In genomic region chr19:53362967-53363366, GRCm38 (mm10) we compare ENCODE assay signal across 10 mouse cellular contexts. TPM values are rescaled to one million over a fixed set of nuclear protein-coding genes. Genes with fewer than 3 reads are reported as not detected.
DNase-seq lines count a peak whose midpoint lies in the region; ATAC-seq and TF ChIP-seq lines count a peak whose summit lies in the region.
"Had no signal": no experiment of that assay in that cellular context is flagged by ENCODE, and none has a peak within 500 bp of the region (broad histone marks: within the 10 kb centered on the region; RNA-seq: fewer than 3 reads in every experiment).

No protein-coding gene starts in this region.

- peak; percentile 7 to 43 for DNase-seq in CD8-positive naive resting alpha-beta T cell, adult 2 months (ENCODE audit: low read depth in 2 of 2, low spot score in 2 of 2)
- DNase-seq in liver, embryonic 14.5 days (ENCODE audit: low read depth in 3 of 3, low spot score in 3 of 3), result peak; percentile 22 to 31 (median 30)
- peak; percentile 56 for DNase-seq in thymus, postnatal 36 days
- DNase-seq in urinary bladder, postnatal 4 days (ENCODE audit: low spot score in 2 of 2), result no peak
- DNase-seq in frontal cortex, postnatal 36 days (ENCODE audit: low spot score in 2 of 2), result no peak

- TF ChIP-seq EP300 in liver, embryonic 14.5 days (IDR thresholded peaks at IDR 0.05; ENCODE audit: low read depth), result no peak

- H3K4me3 ChIP-seq in intestine, postnatal 0 days (ENCODE audit: low read depth, low read length), result no peak overlapping the region
- no peak overlapping the region for H3K4me3 ChIP-seq in intestine, embryonic 16.5 days (ENCODE audit: low read length)
- no peak overlapping the region for H3K4me3 ChIP-seq in bone marrow, adult 2 months (replicated peaks; ENCODE audit: control insufficient read depth, low read depth, low read length)
- H3K4me3 ChIP-seq in liver, embryonic 14.5 days (ENCODE audit: insufficient read depth in 1 of 2, low read depth in 2 of 2, low read length in 2 of 2), result no peak overlapping the region
- H3K4me3 ChIP-seq: lung, embryonic 15.5 days had no signal

- no peaks in the 10 kb centered on the region for H3K9me3 ChIP-seq in intestine, postnatal 0 days (ENCODE audit: control insufficient read depth)
- no peaks in the 10 kb centered on the region for H3K9me3 ChIP-seq in intestine, embryonic 16.5 days (ENCODE audit: control insufficient read depth, low read length)
- H3K9me3 ChIP-seq in liver, embryonic 14.5 days (ENCODE audit: control insufficient read depth, low read length), result no peaks in the 10 kb centered on the region
- H3K9me3 ChIP-seq: lung, embryonic 15.5 days had no signal

- no peaks in the 10 kb centered on the region for H3K4me1 ChIP-seq in intestine, postnatal 0 days (replicated peaks; ENCODE audit: control insufficient read depth, insufficient read depth, low read length)
- H3K4me1 ChIP-seq in intestine, embryonic 16.5 days (ENCODE audit: control insufficient read depth, insufficient read depth, low read length), result peaks cover 22% of the 10 kb centered on the region
- no peaks in the 10 kb centered on the region; the same call in 1 of the 2 replicates for H3K4me1 ChIP-seq in bone marrow, adult 2 months (ENCODE audit: control insufficient read depth, insufficient read depth, low read length)
- H3K4me1 ChIP-seq in liver, embryonic 14.5 days (replicated peaks; ENCODE audit: control insufficient read depth in 2 of 2, insufficient read depth in 2 of 2, low read length in 1 of 2), result peaks cover 0 to 11% of the 10 kb centered on the region in 2 experiments; a peak in 2 of 4 replicates

- no peak for ATAC-seq in intestine, postnatal 0 days
- ATAC-seq in intestine, embryonic 16.5 days, result no peak
- peak; percentile 48; the same call in 1 of the 2 replicates for ATAC-seq in liver, embryonic 14.5 days (ENCODE audit: insufficient read depth)

- no peak for TF ChIP-seq POLR2A in bone marrow, adult 2 months (IDR thresholded peaks at IDR 0.05; ENCODE audit: borderline replicate concordance, control insufficient read depth, low read depth, low read length)

- H3K4me2 ChIP-seq in intestine, postnatal 0 days (replicated peaks; ENCODE audit: low read depth), result no peak overlapping the region
- no peak overlapping the region for H3K4me2 ChIP-seq in intestine, embryonic 16.5 days (ENCODE audit: low read depth, low read length)
- H3K4me2 ChIP-seq in liver, embryonic 14.5 days (ENCODE audit: low read depth), result no peak overlapping the region
- H3K4me2 ChIP-seq: lung, embryonic 15.5 days had no signal

- 47% methylated on average over 2 of the region's 2 CpGs for WGBS in intestine, postnatal 0 days
- 45% methylated on average over 2 of the region's 2 CpGs for WGBS in intestine, embryonic 16.5 days
- whole genome bisulfite sequencing in bone marrow, adult 2 months, result 46% methylated on average over 2 of the region's 2 CpGs
- 38% methylated on average over 2 of the region's 2 CpGs for WGBS in liver, embryonic 14.5 days (ENCODE audit: insufficient replicate concordance)

- no peak overlapping the region for H3K9ac ChIP-seq in intestine, postnatal 0 days (ENCODE audit: low read depth, low read length)
- H3K9ac ChIP-seq in intestine, embryonic 16.5 days (ENCODE audit: low read depth, low read length), result no peak overlapping the region
- no peak overlapping the region for H3K9ac ChIP-seq in liver, embryonic 14.5 days (replicated peaks)
- H3K9ac ChIP-seq: lung, embryonic 15.5 days had no signal

- H3K27me3 ChIP-seq in intestine, postnatal 0 days (replicated peaks; ENCODE audit: control insufficient read depth, insufficient read depth, low read length), result no peaks in the 10 kb centered on the region
- H3K27me3 ChIP-seq in intestine, embryonic 16.5 days (replicated peaks; ENCODE audit: control insufficient read depth, insufficient read depth, low read length), result no peaks in the 10 kb centered on the region
- no peaks in the 10 kb centered on the region for H3K27me3 ChIP-seq in liver, embryonic 14.5 days (ENCODE audit: control insufficient read depth, insufficient read depth, low read length)
- H3K27me3 ChIP-seq: lung, embryonic 15.5 days had no signal

- H3K27ac ChIP-seq in intestine, postnatal 0 days (ENCODE audit: low read depth, low read length), result no peak overlapping the region
- no peak overlapping the region for H3K27ac ChIP-seq in intestine, embryonic 16.5 days (ENCODE audit: low read length)
- no peak overlapping the region for H3K27ac ChIP-seq in bone marrow, adult 2 months (ENCODE audit: control insufficient read depth, insufficient read depth, low read depth, low read length, poor library complexity)
- H3K27ac ChIP-seq in liver, embryonic 14.5 days, result no peak overlapping the region
- H3K27ac ChIP-seq: lung, embryonic 15.5 days had no signal

- TF ChIP-seq CTCF in intestine, postnatal 0 days (IDR thresholded peaks at IDR 0.05; ENCODE audit: low read depth), result peak; percentile 68
- peak; percentile 70 for TF ChIP-seq CTCF in bone marrow, adult 2 months (IDR thresholded peaks at IDR 0.05; ENCODE audit: control insufficient read depth, insufficient read depth, low read length)
- peak; percentile 85 for TF ChIP-seq CTCF in liver, embryonic 14.5 days (IDR thresholded peaks at IDR 0.05; ENCODE audit: low read depth)

- no peaks in the 10 kb centered on the region for H3K36me3 ChIP-seq in intestine, postnatal 0 days (ENCODE audit: control insufficient read depth, insufficient read depth)
- 0 out of 2 replicates have a peak, but pooled peaks cover 2% of the 10 kb centered on the region for H3K36me3 ChIP-seq in intestine, embryonic 16.5 days (ENCODE audit: control insufficient read depth, insufficient read depth, low read length)
- no peaks in the 10 kb centered on the region for H3K36me3 ChIP-seq in liver, embryonic 14.5 days (replicated peaks; ENCODE audit: control insufficient read depth, insufficient read depth, low read depth)
- H3K36me3 ChIP-seq: lung, embryonic 15.5 days had no signal

RNA-seq across cellular contexts. Expression of gene Gm10197, which starts 8.6 kb away (rescaled TPM):
- polyA plus RNA-seq in intestine, postnatal 0 days (2015; fragmentation: Nextera tagmentation; extraction: Ambion mirVana), result not detected in 2 replicates
- polyA plus RNA-seq in intestine, embryonic 16.5 days (2015; fragmentation: Nextera tagmentation; extraction: Ambion mirVana), result not detected in 2 replicates
- polyA plus RNA-seq in bone marrow, adult 2 months (2011; ENCODE audit: insufficient read depth, insufficient read length, low replicate concordance, missing spikeins), result not detected in 2 replicates
- not detected in 2 replicates for polyA plus RNA-seq in liver, embryonic 14.5 days (2012; rRNA removed)
- 3.0 TPM in 1 of 2 replicates, not detected in the other for polyA plus RNA-seq in liver, embryonic 14.5 days (2014; fragmentation: Nextera tagmentation; extraction: Ambion mirVana)
- polyA plus RNA-seq: embryonic facial prominence, embryonic 14.5 days had no signal

RNA-seq across cellular contexts. Expression of gene Smndc1, which starts 27.4 kb away (rescaled TPM):
- polyA plus RNA-seq in intestine, postnatal 0 days (2015; fragmentation: Nextera tagmentation; extraction: Ambion mirVana), result 36.2 and 36.3 TPM in 2 replicates
- polyA plus RNA-seq in intestine, embryonic 16.5 days (2015; fragmentation: Nextera tagmentation; extraction: Ambion mirVana), result 36.3 and 40.5 TPM in 2 replicates
- polyA plus RNA-seq in bone marrow, adult 2 months (2011; ENCODE audit: insufficient read depth, insufficient read length, low replicate concordance, missing spikeins), result 28.2 and 41.2 TPM in 2 replicates
- 5.7 and 11.5 TPM in 2 replicates for polyA plus RNA-seq in liver, embryonic 14.5 days (2012; rRNA removed)
- polyA plus RNA-seq in liver, embryonic 14.5 days (2014; fragmentation: Nextera tagmentation; extraction: Ambion mirVana), result 17.4 and 22.1 TPM in 2 replicates

RNA-seq across cellular contexts. Expression of gene Mxi1, which starts 52.6 kb away (rescaled TPM):
- 58.9 and 64.0 TPM in 2 replicates for polyA plus RNA-seq in intestine, postnatal 0 days (2015; fragmentation: Nextera tagmentation; extraction: Ambion mirVana)
- 10.3 and 12.9 TPM in 2 replicates for polyA plus RNA-seq in intestine, embryonic 16.5 days (2015; fragmentation: Nextera tagmentation; extraction: Ambion mirVana)
- polyA plus RNA-seq in bone marrow, adult 2 months (2011; ENCODE audit: insufficient read depth, insufficient read length, low replicate concordance, missing spikeins), result 32.4 and 39.2 TPM in 2 replicates
- polyA plus RNA-seq in liver, embryonic 14.5 days (2012; rRNA removed), result 11.1 and 16.5 TPM in 2 replicates
- 27.7 and 33.1 TPM in 2 replicates for polyA plus RNA-seq in liver, embryonic 14.5 days (2014; fragmentation: Nextera tagmentation; extraction: Ambion mirVana)

Comparison
In these comparisons a context has a peak if more than half of its experiments do, and no peak if none do; other contexts are left out.
1. DNase-seq: peak in CD8-positive naive resting alpha-beta T cell, adult 2 months (2 of 2), liver, embryonic 14.5 days (3 of 3) and thymus, postnatal 36 days (2 of 2); none in urinary bladder, postnatal 4 days (0 of 2) and frontal cortex, postnatal 36 days (0 of 2).
2. Peak in every context shown above with its lines, with median percentiles within 50 percentile points of each other: CTCF ChIP-seq.